Mouse (Mus musculus) megakaryocyte, embryonic 14.5 days (primary cell): ENCODE measurements around the gene Cyp21a1. TPM values are rescaled to one million over a fixed set of nuclear protein-coding genes. Genes with fewer than 3 reads are reported as not detected.

Source experiments
- H3K27me3 ChIP-seq: replicated peaks from 2 replicates; pipeline ENCODE3; 2012; ENCODE audit warnings: inconsistent platforms
- H3K36me3 ChIP-seq: replicated peaks from 2 replicates; pipeline ENCODE3; 2012; ENCODE audit warnings: low read length, inconsistent platforms, mixed read lengths
- H3K4me1 ChIP-seq: 2 replicates; pipeline ENCODE4 v1.6.1; 2012; ENCODE audit warnings: inconsistent platforms
- H3K4me3 ChIP-seq: replicated peaks from 2 replicates; pipeline ENCODE3; 2012; ENCODE audit warnings: moderate library complexity, mild to moderate bottlenecking, inconsistent platforms
- H3K9me3 ChIP-seq: 2 replicates; pipeline ENCODE4 v1.6.1; 2012; ENCODE audit warnings: inconsistent platforms
- FLI1 ChIP-seq: IDR thresholded peaks from 2 replicates; pipeline ENCODE4 v1.6.1; 2012; ENCODE audit warnings: low read length, inconsistent platforms, mixed read lengths
- GATA1 ChIP-seq: IDR thresholded peaks from 3 replicates; pipeline ENCODE4 v1.6.1; 2012; ENCODE audit warnings: mixed read lengths, low read length, inconsistent platforms, borderline replicate concordance
- polyA plus RNA-seq: library from polyadenylated mRNA; stranded (reverse); fragments of >175 nt; gene quantifications from 2 replicates; pipeline ENCODE4 v1.2.3, GENCODE M21; 2012; ENCODE audit warnings: low replicate concordance; ENCODE audit not compliant: insufficient read depth

Cyp21a1 gene
- polyA plus RNA-seq, 1 experiment, result not detected

- Histone ChIP-seq H3K9me3 (peaks cover 26% of the 10 kb centered on the region), H3K4me1 (no peaks in the 10 kb centered on the region), H3K27me3 (no peaks in the 10 kb centered on the region), H3K36me3 (no peaks in the 10 kb centered on the region), H3K4me3 (no peak overlapping the region)
- TF ChIP-seq GATA1, result no peak
- no peak for TF ChIP-seq FLI1
Measured at GRCm38 (mm10) chr17:34795633-34796032, 8.7 kb downstream of the Cyp21a1 start.

GRCm38 (mm10) chr17:34795016-34795415, 9.3 kb downstream of the Cyp21a1 start:
- H3K4me1 ChIP-seq, result no peaks in the 10 kb centered on the region
- no peaks in the 10 kb centered on the region for H3K36me3 ChIP-seq
- peaks cover 29% of the 10 kb centered on the region for H3K9me3 ChIP-seq
- no peak for TF ChIP-seq GATA1
- TF ChIP-seq FLI1, result no peak
- H3K4me3 ChIP-seq, result no peak overlapping the region
- H3K27me3 ChIP-seq, result no peaks in the 10 kb centered on the region

GRCm38 (mm10) chr17:34777680-34778325, 26.6 kb downstream of the Cyp21a1 start:
- Histone ChIP-seq H3K36me3 (no peaks in the 10 kb centered on the region), H3K4me1 (no peaks in the 10 kb centered on the region), H3K4me3 (no peak overlapping the region), H3K9me3 (peaks cover 36% of the 10 kb centered on the region), H3K27me3 (peaks cover 12% of the 10 kb centered on the region)
- TF ChIP-seq FLI1 (no peak), GATA1 (no peak)

- TF ChIP-seq GATA1 (no peak), FLI1 (no peak)
- Histone ChIP-seq H3K9me3 (no peaks in the 10 kb centered on the region), H3K4me3 (no peak overlapping the region), H3K36me3 (no peaks in the 10 kb centered on the region), H3K4me1 (no peaks in the 10 kb centered on the region), H3K27me3 (no peaks in the 10 kb centered on the region)
Measured at GRCm38 (mm10) chr17:34761471-34761870, 42.9 kb downstream of the Cyp21a1 start.

Other genes starting within 250 kb of the Cyp21a1 start
- gene Notch4, start 240.3 kb downstream of the Cyp21a1 start, polyA plus RNA-seq, result 0.43 TPM in 1 of 2 replicates, not detected in the other
- gene Gpsm3, start 214.8 kb downstream of the Cyp21a1 start, polyA plus RNA-seq, result 402 and 833 TPM in 2 replicates
- gene Pbx2, start 213.3 kb downstream of the Cyp21a1 start, polyA plus RNA-seq, result 108 and 181 TPM in 2 replicates
- 32.8 and 44.2 TPM in 2 replicates for gene Ager, start 206.7 kb downstream of the Cyp21a1 start, polyA plus RNA-seq
- 37.8 and 101 TPM in 2 replicates for gene Rnf5, start 200.9 kb downstream of the Cyp21a1 start, polyA plus RNA-seq
- 165 and 309 TPM in 2 replicates for gene Agpat1, start 200.3 kb downstream of the Cyp21a1 start, polyA plus RNA-seq
- gene Egfl8, start 188.6 kb downstream of the Cyp21a1 start, polyA plus RNA-seq, result 1.9 TPM in 1 of 2 replicates, not detected in the other
- 40.9 and 74.9 TPM in 2 replicates for gene Ppt2, start 176.1 kb downstream of the Cyp21a1 start, polyA plus RNA-seq
- gene Prrt1, start 175.0 kb downstream of the Cyp21a1 start, polyA plus RNA-seq, result not detected in 2 replicates
- gene Fkbpl, start 159.8 kb downstream of the Cyp21a1 start, polyA plus RNA-seq, result 6.1 and 22.5 TPM in 2 replicates
- 192 and 427 TPM in 2 replicates for gene Atf6b, start 157.4 kb downstream of the Cyp21a1 start, polyA plus RNA-seq
- 0.03 TPM in 1 of 2 replicates, not detected in the other for gene Tnxb, start 134.0 kb downstream of the Cyp21a1 start, polyA plus RNA-seq
- 0.06 TPM in 1 of 2 replicates, not detected in the other for gene C4b, start 60.7 kb downstream of the Cyp21a1 start, polyA plus RNA-seq
- gene Stk19, start 32.4 kb upstream of the Cyp21a1 start, polyA plus RNA-seq, result 44.3 and 85.0 TPM in 2 replicates
- gene Dxo, start 32.5 kb upstream of the Cyp21a1 start, polyA plus RNA-seq, result 61.9 and 137 TPM in 2 replicates
- 25.1 and 27.6 TPM in 2 replicates for gene Skiv2l, start 45.6 kb upstream of the Cyp21a1 start, polyA plus RNA-seq
- gene Nelfe, start 45.8 kb upstream of the Cyp21a1 start, polyA plus RNA-seq, result 67.5 and 220 TPM in 2 replicates
- gene Cfb, start 58.0 kb upstream of the Cyp21a1 start, polyA plus RNA-seq, result 0.54 TPM in 1 of 2 replicates, not detected in the other
- gene Zbtb12, start 74.9 kb upstream of the Cyp21a1 start, polyA plus RNA-seq, result 6.7 and 15.4 TPM in 2 replicates
- not detected in 2 replicates for gene Gm20547, start 77.5 kb upstream of the Cyp21a1 start, polyA plus RNA-seq
- gene C2, start 93.7 kb upstream of the Cyp21a1 start, polyA plus RNA-seq, result 3.0 and 6.0 TPM in 2 replicates
- gene Ehmt2, start 93.9 kb upstream of the Cyp21a1 start, polyA plus RNA-seq, result 356 and 543 TPM in 2 replicates
- gene Slc44a4, start 109.9 kb upstream of the Cyp21a1 start, polyA plus RNA-seq, result not detected in 2 replicates
- 12.4 and 41.3 TPM in 2 replicates for gene Neu1, start 126.7 kb upstream of the Cyp21a1 start, polyA plus RNA-seq
- 4.5 and 7.2 TPM in 2 replicates for gene Hspa1b, start 154.7 kb upstream of the Cyp21a1 start, polyA plus RNA-seq
- not detected in 2 replicates for gene Gm20481, start 165.4 kb upstream of the Cyp21a1 start, polyA plus RNA-seq
- 1.5 and 2.0 TPM in 2 replicates for gene Hspa1a, start 167.6 kb upstream of the Cyp21a1 start, polyA plus RNA-seq
- not detected in 2 replicates for gene Hspa1l, start 168.1 kb upstream of the Cyp21a1 start, polyA plus RNA-seq
- gene Lsm2, start 177.3 kb upstream of the Cyp21a1 start, polyA plus RNA-seq, result 64.3 and 95.0 TPM in 2 replicates
- gene Vars, start 196.4 kb upstream of the Cyp21a1 start, polyA plus RNA-seq, result 188 and 650 TPM in 2 replicates
- 0.38 and 0.40 TPM in 2 replicates for gene Vwa7, start 212.0 kb upstream of the Cyp21a1 start, polyA plus RNA-seq
- 4.1 and 5.4 TPM in 2 replicates for gene Sapcd1, start 223.5 kb upstream of the Cyp21a1 start, polyA plus RNA-seq
- gene Msh5, start 242.2 kb upstream of the Cyp21a1 start, polyA plus RNA-seq, result 10.5 and 10.9 TPM in 2 replicates
- 244 and 373 TPM in 2 replicates for gene Clic1, start 245.4 kb upstream of the Cyp21a1 start, polyA plus RNA-seq